ENCODE assay signal across 9 mouse cellular contexts in genomic region chr11:118208672-118209272, GRCm38 (mm10). TPM values are rescaled to one million over a fixed set of nuclear protein-coding genes. Genes with fewer than 3 reads are reported as not detected.
A peak's percentile ranks its signal among the peaks of the same experiment; 100 is the strongest.
DNase-seq lines count a peak whose midpoint lies in the region; ATAC-seq and TF ChIP-seq lines count a peak whose summit lies in the region.
"Had no signal": no experiment of that assay in that cellular context is flagged by ENCODE, and none has a peak within 500 bp of the region (broad histone marks: within the 10 kb centered on the region; RNA-seq: fewer than 3 reads in every experiment).

No protein-coding gene starts in this region.

- TF ChIP-seq EP300 in lung, postnatal 0 days (IDR thresholded peaks at IDR 0.05), result no peak

- ATAC-seq in lung, postnatal 0 days, result 0 out of 2 replicates have a peak, but pooled peaks have one; percentile 20
- ATAC-seq in hindbrain, embryonic 11.5 days (ENCODE audit: low FRiP score), result no peak
- ATAC-seq in neural tube, embryonic 13.5 days (ENCODE audit: low read depth), result no peak

- no peak overlapping the region for H3K4me2 ChIP-seq in lung, postnatal 0 days (replicated peaks; ENCODE audit: low read depth, low read length)
- H3K4me2 ChIP-seq in hindbrain, embryonic 11.5 days (replicated peaks; ENCODE audit: low read depth, low read length), result no peak overlapping the region
- H3K4me2 ChIP-seq in neural tube, embryonic 13.5 days, result peak overlapping the region; percentile 6; the same call in 1 of the 2 replicates
- H3K4me2 ChIP-seq: liver, embryonic 13.5 days had no signal

- DNase-seq in cerebellum, adult 9-10 months, result peak; percentile 52
- DNase-seq in cerebellum, postnatal 4 days (ENCODE audit: low spot score in 2 of 2), result no peak
- peak; percentile 47 for DNase-seq in lung, postnatal 0 days (ENCODE audit: low spot score)
- no peak for DNase-seq in lung, postnatal 36 days
- DNase-seq in hindbrain, embryonic 11.5 days (ENCODE audit: low spot score), result peak; percentile 38
- no peak for DNase-seq in natural killer cell, adult 2 months (ENCODE audit: low spot score in 2 of 2)
- DNase-seq in MN1 (ENCODE audit: low spot score), result no peak
- DNase-seq: liver, embryonic 13.5 days had no signal

- peaks cover 30% of the 10 kb centered on the region for H3K4me1 ChIP-seq in lung, postnatal 0 days (ENCODE audit: insufficient read depth, low read depth, low read length)
- H3K4me1 ChIP-seq in hindbrain, embryonic 11.5 days (replicated peaks; ENCODE audit: control insufficient read depth, insufficient read depth, low read length), result peaks cover 14% of the 10 kb centered on the region
- H3K4me1 ChIP-seq in neural tube, embryonic 13.5 days (replicated peaks), result peaks cover 74% of the 10 kb centered on the region

- no peaks in the 10 kb centered on the region for H3K9me3 ChIP-seq in lung, postnatal 0 days (ENCODE audit: low read length)
- H3K9me3 ChIP-seq in hindbrain, embryonic 11.5 days (ENCODE audit: control insufficient read depth, low read length), result no peaks in the 10 kb centered on the region
- no peaks in the 10 kb centered on the region for H3K9me3 ChIP-seq in neural tube, embryonic 13.5 days
- H3K9me3 ChIP-seq: liver, embryonic 13.5 days had no signal

- no peaks in the 10 kb centered on the region for H3K27me3 ChIP-seq in lung, postnatal 0 days (replicated peaks; ENCODE audit: insufficient read depth, low read length)
- H3K27me3 ChIP-seq in hindbrain, embryonic 11.5 days (ENCODE audit: control insufficient read depth, insufficient read depth, low read length), result no peaks in the 10 kb centered on the region
- H3K27me3 ChIP-seq in neural tube, embryonic 13.5 days, result no peaks in the 10 kb centered on the region
- H3K27me3 ChIP-seq: liver, embryonic 13.5 days had no signal

- no peak for TF ChIP-seq CTCF in lung, postnatal 0 days (IDR thresholded peaks at IDR 0.05)

- WGBS in lung, postnatal 0 days, result 20% methylated on average over 8 of the region's 8 CpGs
- WGBS in hindbrain, embryonic 11.5 days, result 25% methylated on average over 8 of the region's 8 CpGs
- WGBS in neural tube, embryonic 13.5 days, result 22% methylated on average over 8 of the region's 8 CpGs

- no peaks in the 10 kb centered on the region for H3K36me3 ChIP-seq in lung, postnatal 0 days (ENCODE audit: insufficient read depth, low read length)
- no peaks in the 10 kb centered on the region for H3K36me3 ChIP-seq in hindbrain, embryonic 11.5 days (ENCODE audit: control insufficient read depth, insufficient read depth, low read length)
- no peaks in the 10 kb centered on the region for H3K36me3 ChIP-seq in neural tube, embryonic 13.5 days
- H3K36me3 ChIP-seq: liver, embryonic 13.5 days had no signal

- H3K9ac ChIP-seq in lung, postnatal 0 days (replicated peaks; ENCODE audit: low read depth), result no peak overlapping the region
- H3K9ac ChIP-seq in hindbrain, embryonic 11.5 days (ENCODE audit: low read depth, low read length), result peak overlapping the region; percentile 8; the same call in 1 of the 2 replicates
- H3K9ac ChIP-seq in neural tube, embryonic 13.5 days, result 0 out of 2 replicates have a peak overlapping the region, but pooled peaks have one; percentile 36
- H3K9ac ChIP-seq: liver, embryonic 13.5 days had no signal

- no peak overlapping the region for H3K4me3 ChIP-seq in lung, postnatal 0 days (ENCODE audit: low read depth, low read length)
- H3K4me3 ChIP-seq in hindbrain, embryonic 11.5 days (ENCODE audit: low read depth, low read length), result no peak overlapping the region
- H3K4me3 ChIP-seq in neural tube, embryonic 13.5 days, result no peak overlapping the region
- H3K4me3 ChIP-seq: liver, embryonic 13.5 days had no signal

- H3K27ac ChIP-seq in lung, postnatal 0 days (ENCODE audit: low read length), result no peak overlapping the region
- no peak overlapping the region for H3K27ac ChIP-seq in hindbrain, embryonic 11.5 days (ENCODE audit: low read depth, low read length)
- H3K27ac ChIP-seq in neural tube, embryonic 13.5 days (replicated peaks), result peak overlapping the region; percentile 43
- H3K27ac ChIP-seq: liver, embryonic 13.5 days had no signal

RNA-seq across cellular contexts. Expression of gene Cyth1, which starts 39.6 kb away (rescaled TPM):
- 19.4 and 19.5 TPM in 2 replicates for polyA plus RNA-seq in lung, postnatal 0 days (2015; fragmentation: Nextera tagmentation; extraction: Ambion mirVana)
- polyA plus RNA-seq in hindbrain, embryonic 11.5 days (2014; fragmentation: Nextera tagmentation; extraction: Ambion mirVana), result 16.5 and 16.7 TPM in 2 replicates
- 24.4 and 25.2 TPM in 2 replicates for polyA plus RNA-seq in neural tube, embryonic 13.5 days (2015; fragmentation: Nextera tagmentation; extraction: Ambion mirVana)

Comparison
In these comparisons a context has a peak if more than half of its experiments do, and no peak if none do; other contexts are left out.
1. DNase-seq: peak in cerebellum, adult 9-10 months (single experiment), lung, postnatal 0 days (single experiment) and hindbrain, embryonic 11.5 days (single experiment); none in cerebellum, postnatal 4 days (0 of 2), lung, postnatal 36 days (single experiment), natural killer cell, adult 2 months (0 of 2) and MN1 (single experiment).